Mouse (Mus musculus) megakaryocyte, embryonic 14.5 days (primary cell): ENCODE data around the gene Gm49355. TPM values are rescaled to one million over a fixed set of nuclear protein-coding genes. Genes with fewer than 3 reads are reported as not detected.
"Not testable (repeated sequence)": the region's sequence is repeated elsewhere in the genome, so short reads cannot be mapped to it uniquely, and the experiment has no call there.

Experiments
- H3K27me3 ChIP-seq: replicated peaks from 2 replicates; pipeline ENCODE3; 2012; ENCODE audit warnings: inconsistent platforms
- H3K36me3 ChIP-seq: replicated peaks from 2 replicates; pipeline ENCODE3; 2012; ENCODE audit warnings: low read length, inconsistent platforms, mixed read lengths
- H3K4me1 ChIP-seq: 2 replicates; pipeline ENCODE4 v1.6.1; 2012; ENCODE audit warnings: inconsistent platforms
- H3K4me3 ChIP-seq: replicated peaks from 2 replicates; pipeline ENCODE3; 2012; ENCODE audit warnings: moderate library complexity, mild to moderate bottlenecking, inconsistent platforms
- H3K9me3 ChIP-seq: 2 replicates; pipeline ENCODE4 v1.6.1; 2012; ENCODE audit warnings: inconsistent platforms
- FLI1 ChIP-seq: IDR thresholded peaks from 2 replicates; pipeline ENCODE4 v1.6.1; 2012; ENCODE audit warnings: low read length, inconsistent platforms, mixed read lengths
- GATA1 ChIP-seq: IDR thresholded peaks from 3 replicates; pipeline ENCODE4 v1.6.1; 2012; ENCODE audit warnings: mixed read lengths, low read length, inconsistent platforms, borderline replicate concordance
- polyA plus RNA-seq: library from polyadenylated mRNA; stranded (reverse); fragments of >175 nt; gene quantifications from 2 replicates; pipeline ENCODE4 v1.2.3, GENCODE M21; 2012; ENCODE audit warnings: low replicate concordance; ENCODE audit not compliant: insufficient read depth

The Gm49355 gene
- polyA plus RNA-seq = not detected in 2 replicates

GRCm38 (mm10) chr14:12283641-12284040 is at the start of gene Gm49355:
Gm49355 (plus strand) TSS chr14:12283976.
- Histone ChIP-seq H3K27me3 (peaks cover 2% of the 10 kb centered on the region), H3K9me3 (no peaks in the 10 kb centered on the region), H3K4me3 (peak within 1 kb of the TSS; percentile 94), H3K4me1 (peaks cover 5% of the 10 kb centered on the region; the same call in 1 of the 2 replicates), H3K36me3 (peaks cover 23% of the 10 kb centered on the region)
- no peak for TF ChIP-seq FLI1
- no peak for TF ChIP-seq GATA1

GRCm38 (mm10) chr14:12243726-12244125 is 40.0 kb upstream of the Gm49355 start:
- no peak for TF ChIP-seq GATA1
- TF ChIP-seq FLI1 = no peak
- no peaks in the 10 kb centered on the region for H3K36me3 ChIP-seq

GRCm38 (mm10) chr14:12276031-12276430 is 7.7 kb upstream of the Gm49355 start:
- H3K4me3 ChIP-seq = no peak overlapping the region
- peaks cover 5% of the 10 kb centered on the region for H3K27me3 ChIP-seq
- no peaks in the 10 kb centered on the region for H3K9me3 ChIP-seq
- TF ChIP-seq FLI1 (no peak), GATA1 (no peak)
- no peaks in the 10 kb centered on the region for H3K36me3 ChIP-seq
- no peaks in the 10 kb centered on the region for H3K4me1 ChIP-seq

More at GRCm38 (mm10) chr14:12243726-12244125, 40.0 kb upstream of the Gm49355 start:
- Histone ChIP-seq H3K4me3 (no peak overlapping the region), H3K27me3 (no peaks in the 10 kb centered on the region), H3K4me1 (no peaks in the 10 kb centered on the region), H3K9me3 (no peaks in the 10 kb centered on the region)

DNA sequence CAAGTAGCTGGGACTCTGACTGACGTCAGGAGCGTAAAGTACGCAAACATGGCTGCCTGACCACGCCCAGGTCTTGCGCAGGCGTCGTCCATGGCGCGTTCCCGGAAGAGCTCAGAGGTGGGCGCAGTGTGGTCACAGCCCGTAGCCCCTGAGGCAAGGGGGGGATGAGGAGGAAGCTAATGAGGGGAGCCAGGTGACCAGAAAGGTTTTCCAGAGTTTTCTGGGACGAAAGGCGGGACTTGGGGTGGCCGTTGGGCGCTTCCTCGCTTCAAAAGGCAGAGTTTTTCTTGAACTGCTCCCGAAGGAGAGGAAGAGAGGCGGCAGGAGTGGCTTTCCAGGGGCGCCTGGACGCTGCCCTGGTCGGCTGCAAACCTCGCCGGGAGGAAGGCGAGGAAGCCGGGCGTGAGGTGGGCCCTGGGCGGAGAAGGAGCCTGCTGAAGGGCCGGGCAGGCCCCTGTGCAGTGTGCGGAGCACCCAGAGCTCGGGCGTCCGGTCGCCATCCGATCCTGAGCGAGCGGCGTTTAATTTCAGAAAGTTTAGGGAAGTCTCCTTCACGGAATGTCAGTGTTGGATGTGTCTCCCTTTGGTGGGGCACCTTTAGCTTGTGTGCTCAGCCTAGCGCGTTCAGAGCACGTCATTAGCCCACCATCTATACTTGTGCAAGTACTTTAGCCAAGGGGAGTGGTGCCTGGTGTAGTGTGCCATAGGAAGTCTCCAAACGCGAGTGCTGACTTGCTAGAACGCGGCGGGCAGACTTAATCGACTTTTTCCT is 551 bp downstream of the Gm49355 start, which contains the start of gene 3830406C13Rik:
3830406C13Rik (plus strand) TSS at position 33 of the 772 bp plus-strand sequence.
- TF ChIP-seq FLI1 (no peak), GATA1 (no peak)
- peaks cover 2% of the 10 kb centered on the region for H3K27me3 ChIP-seq
- no peaks in the 10 kb centered on the region for H3K9me3 ChIP-seq
- H3K4me3 ChIP-seq = peak within 1 kb of the TSS; percentile 94
- H3K4me1 ChIP-seq = peaks cover 10% of the 10 kb centered on the region
- peaks cover 30% of the 10 kb centered on the region for H3K36me3 ChIP-seq

GRCm38 (mm10) chr14:12289747-12290146 is 6.0 kb downstream of the Gm49355 start:
- peaks cover 73% of the 10 kb centered on the region for H3K36me3 ChIP-seq

GRCm38 (mm10) chr14:12296391-12296790 is 12.6 kb downstream of the Gm49355 start:
- TF ChIP-seq FLI1 (no peak), GATA1 (no peak)
- no peaks in the 10 kb centered on the region for H3K4me1 ChIP-seq
- no peak overlapping the region for H3K4me3 ChIP-seq
- no peaks in the 10 kb centered on the region for H3K9me3 ChIP-seq
- H3K27me3 ChIP-seq = no peaks in the 10 kb centered on the region
- H3K36me3 ChIP-seq = peaks cover 93% of the 10 kb centered on the region

More at GRCm38 (mm10) chr14:12289747-12290146, 6.0 kb downstream of the Gm49355 start:
- H3K27me3 ChIP-seq, H3K4me3 ChIP-seq, H3K9me3 ChIP-seq: not testable (repeated sequence)
- peaks cover 10% of the 10 kb centered on the region for H3K4me1 ChIP-seq

DNA sequence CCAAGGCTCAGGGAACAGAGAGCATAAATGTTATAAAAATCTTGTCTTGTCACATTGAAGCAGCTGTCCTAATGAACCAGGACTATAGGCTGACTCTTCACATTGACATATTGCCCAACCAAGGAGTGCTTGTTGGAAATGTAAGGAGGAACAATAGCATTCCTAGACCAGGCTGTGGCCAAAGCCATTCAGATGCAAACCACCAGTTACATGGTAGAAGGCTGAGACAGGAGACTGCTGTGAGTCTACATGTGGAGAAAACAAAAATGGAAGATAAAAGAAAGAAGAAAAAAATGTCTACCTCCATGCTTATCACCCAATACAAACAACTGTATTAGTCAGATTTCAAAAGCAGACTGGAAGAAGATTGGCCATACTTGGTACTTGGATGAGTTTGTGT is 15.4 kb downstream of the Gm49355 start:
- peaks cover 91% of the 10 kb centered on the region for H3K36me3 ChIP-seq
- H3K4me3 ChIP-seq = no peak overlapping the region
- H3K9me3 ChIP-seq = no peaks in the 10 kb centered on the region
- H3K27me3 ChIP-seq = no peaks in the 10 kb centered on the region
- H3K4me1 ChIP-seq = peaks cover under 1% of the 10 kb centered on the region; the same call in 1 of the 2 replicates
- no peak for TF ChIP-seq GATA1
- TF ChIP-seq FLI1 = no peak

DNA sequence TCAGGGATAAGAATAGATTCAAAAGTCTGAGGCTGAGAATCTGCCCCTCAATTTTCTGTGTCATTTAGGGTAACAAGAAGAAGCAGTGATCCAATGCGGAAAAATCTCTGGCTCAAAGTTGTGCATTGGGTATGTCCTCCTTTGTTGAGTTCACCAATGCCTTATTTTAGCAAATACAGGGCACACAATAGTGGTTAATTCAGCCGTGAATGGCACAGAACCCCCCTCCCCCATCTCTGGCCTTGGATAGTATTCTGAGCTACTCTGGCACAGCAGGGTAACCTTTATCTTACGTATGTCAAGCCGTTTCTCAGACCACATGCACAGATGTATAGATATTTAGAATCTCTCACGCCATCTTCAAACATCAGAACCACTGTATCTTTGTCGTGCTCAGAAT is 15.9 kb downstream of the Gm49355 start:
- peaks cover 88% of the 10 kb centered on the region for H3K36me3 ChIP-seq

GRCm38 (mm10) chr14:12300275-12300674 is 16.5 kb downstream of the Gm49355 start:
- H3K9me3 ChIP-seq = no peaks in the 10 kb centered on the region
- no peak overlapping the region for H3K4me3 ChIP-seq
- H3K4me1 ChIP-seq = peaks cover 4% of the 10 kb centered on the region; the same call in 1 of the 2 replicates
- no peaks in the 10 kb centered on the region for H3K27me3 ChIP-seq
- TF ChIP-seq GATA1 = no peak
- no peak for TF ChIP-seq FLI1
- H3K36me3 ChIP-seq = peaks cover 86% of the 10 kb centered on the region

More for the DNA sequence above, 15.9 kb downstream of the Gm49355 start:
- H3K4me1 ChIP-seq = peaks cover 4% of the 10 kb centered on the region; the same call in 1 of the 2 replicates
- H3K4me3 ChIP-seq = no peak overlapping the region
- no peaks in the 10 kb centered on the region for H3K9me3 ChIP-seq
- TF ChIP-seq FLI1 (no peak), GATA1 (no peak)
- no peaks in the 10 kb centered on the region for H3K27me3 ChIP-seq

DNA sequence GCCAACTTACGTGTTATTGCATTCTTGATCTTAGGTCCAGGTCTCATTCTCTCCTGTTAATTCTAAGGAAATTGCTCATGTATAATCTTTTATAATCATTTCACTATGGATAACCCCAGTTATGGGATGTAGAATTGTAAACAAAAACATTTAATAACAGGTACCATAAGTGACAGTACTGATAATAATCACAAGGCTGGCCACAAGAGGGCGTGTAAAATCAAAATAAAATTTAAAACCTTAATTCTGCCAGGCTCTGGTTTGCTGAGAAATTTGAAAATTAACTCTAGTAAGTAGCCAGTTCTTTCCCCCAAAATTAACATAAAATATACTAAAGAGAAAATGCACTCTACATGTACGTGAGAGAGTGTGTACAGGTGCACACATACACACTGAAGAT is 16.9 kb downstream of the Gm49355 start:
- H3K4me1 ChIP-seq = peaks cover 4% of the 10 kb centered on the region; the same call in 1 of the 2 replicates
- H3K36me3 ChIP-seq = peaks cover 84% of the 10 kb centered on the region
- no peaks in the 10 kb centered on the region for H3K9me3 ChIP-seq
- H3K4me3 ChIP-seq = no peak overlapping the region
- H3K27me3 ChIP-seq = no peaks in the 10 kb centered on the region
- TF ChIP-seq FLI1 = no peak
- TF ChIP-seq GATA1 = no peak
